Mouse (Mus musculus): ENCODE measurements around the gene Tnni1.

The Tnni1 gene

DNA sequence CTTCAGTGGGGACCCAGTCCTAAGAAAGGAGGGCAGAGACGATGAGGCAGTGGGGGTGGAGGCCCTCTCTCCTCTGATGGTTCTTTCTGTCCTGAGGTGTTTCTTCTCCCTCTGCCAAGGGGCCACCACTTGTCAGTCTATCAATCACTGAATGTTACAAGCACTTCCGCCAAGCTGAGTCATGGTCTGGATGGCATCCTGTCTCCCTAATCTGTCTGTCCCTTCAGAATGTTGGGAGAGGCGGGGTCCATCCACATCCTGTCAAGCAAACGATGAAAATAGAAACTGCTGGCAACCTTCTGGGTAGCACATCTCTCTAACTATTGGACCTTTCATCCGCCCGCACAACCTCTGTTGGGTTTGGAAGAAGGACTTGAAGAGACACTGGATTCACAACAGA is 65.2 kb downstream of the Tnni1 start:
- DNase-seq (ENCODE audit: low spot score), result no peak

- DNase-seq (ENCODE audit: low spot score), result no peak
Observed at GRCm38 (mm10) chr1:135846632-135847031, 67.4 kb downstream of the Tnni1 start.

DNA sequence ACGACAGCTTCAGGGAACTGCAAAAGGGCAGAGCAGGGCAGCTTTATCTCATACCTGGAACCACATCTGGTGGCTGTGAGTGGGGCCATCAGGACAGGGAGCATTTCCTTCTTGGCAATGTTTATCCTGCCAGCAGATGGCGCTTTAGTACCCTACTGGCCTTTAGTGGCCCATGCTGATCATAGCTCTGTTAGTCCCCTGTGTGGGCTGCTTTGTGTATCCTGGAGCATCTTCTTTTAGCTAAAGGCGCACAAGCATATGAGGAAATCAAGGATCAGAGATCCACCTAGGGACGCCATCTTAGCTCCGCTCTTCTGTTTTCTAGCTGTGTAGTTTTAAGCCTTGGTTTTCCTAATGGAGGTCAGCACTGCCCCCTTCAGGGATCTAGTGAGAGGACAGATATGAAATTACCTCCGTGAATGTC is 67.9 kb downstream of the Tnni1 start:
- no peak for DNase-seq (ENCODE audit: low spot score)

DNA sequence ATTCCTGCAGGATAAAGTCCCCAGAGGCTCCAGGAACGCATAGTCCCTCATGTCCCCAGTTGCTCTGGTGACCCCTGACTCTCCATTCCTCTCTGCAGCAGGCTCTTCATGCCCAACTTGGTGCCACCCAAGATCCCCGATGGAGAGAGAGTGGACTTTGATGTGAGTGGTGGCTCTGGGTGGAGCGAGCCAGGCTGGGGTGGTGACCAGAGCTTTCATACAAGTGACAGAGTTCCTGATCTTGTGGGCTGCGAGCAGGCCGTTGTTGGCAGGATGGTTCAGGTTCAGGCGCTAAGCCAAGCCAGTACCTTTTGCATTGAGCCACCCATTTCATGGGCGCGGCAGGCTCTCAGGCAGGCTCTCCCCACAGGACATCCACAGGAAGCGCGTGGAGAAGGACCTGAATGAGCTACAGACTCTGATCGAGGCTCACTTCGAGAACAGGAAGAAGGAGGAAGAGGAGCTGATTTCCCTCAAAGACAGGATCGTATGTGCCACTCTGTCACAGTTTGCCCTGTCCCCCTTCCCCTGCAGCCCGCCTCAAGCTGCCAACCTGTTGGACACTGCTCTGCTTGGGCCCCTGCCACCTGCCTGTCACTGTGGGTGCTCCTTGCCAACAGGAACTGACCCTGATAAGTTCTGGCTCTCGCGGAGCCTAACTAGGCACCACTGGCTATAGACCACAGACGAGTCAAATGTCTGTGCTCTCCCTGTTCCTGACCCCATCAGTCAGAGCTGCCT is 68.5 kb downstream of the Tnni1 start:
- no peak for DNase-seq (ENCODE audit: low spot score)

DNA sequence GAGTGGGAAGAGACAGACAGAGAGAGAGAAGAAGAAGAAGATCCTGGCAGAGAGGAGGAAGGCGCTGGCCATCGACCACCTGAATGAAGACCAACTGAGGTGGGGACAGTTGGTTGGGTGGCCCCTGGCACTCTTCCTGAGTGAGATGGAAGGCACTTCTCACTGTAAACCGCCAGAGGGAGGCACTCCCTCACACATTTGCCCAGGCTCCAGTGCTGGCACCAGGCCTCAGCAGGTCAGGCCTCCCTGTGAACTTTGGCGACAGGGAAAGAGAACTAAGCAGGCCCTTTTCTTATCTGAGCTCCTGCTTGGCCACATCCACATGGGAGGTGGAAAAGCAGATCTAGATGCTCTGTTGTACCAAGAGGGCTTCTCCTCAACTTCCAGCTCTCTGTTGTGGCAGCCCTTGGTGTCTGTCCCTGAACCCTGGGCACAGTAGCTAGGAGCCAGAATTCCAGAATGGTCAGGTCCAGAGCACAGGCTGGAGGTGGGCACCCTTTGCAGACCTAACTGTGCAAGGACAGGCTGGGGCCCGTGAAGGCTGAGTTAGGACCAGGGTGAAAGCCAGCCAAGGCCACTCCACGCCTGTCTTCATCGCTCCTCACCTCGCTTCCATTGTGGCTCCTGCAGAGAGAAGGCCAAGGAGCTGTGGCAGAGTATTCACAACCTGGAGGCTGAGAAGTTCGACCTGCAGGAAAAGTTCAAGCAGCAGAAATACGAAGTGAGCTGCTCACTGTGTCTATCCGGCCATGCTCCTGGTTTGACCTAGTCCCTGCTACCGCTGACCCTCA is 71.7 kb downstream of the Tnni1 start:
- peak; percentile 51 for DNase-seq (ENCODE audit: low spot score)

GRCm38 (mm10) chr1:135852044-135852756 is 73.0 kb downstream of the Tnni1 start:
- no peak for DNase-seq (ENCODE audit: low spot score)

DNA sequence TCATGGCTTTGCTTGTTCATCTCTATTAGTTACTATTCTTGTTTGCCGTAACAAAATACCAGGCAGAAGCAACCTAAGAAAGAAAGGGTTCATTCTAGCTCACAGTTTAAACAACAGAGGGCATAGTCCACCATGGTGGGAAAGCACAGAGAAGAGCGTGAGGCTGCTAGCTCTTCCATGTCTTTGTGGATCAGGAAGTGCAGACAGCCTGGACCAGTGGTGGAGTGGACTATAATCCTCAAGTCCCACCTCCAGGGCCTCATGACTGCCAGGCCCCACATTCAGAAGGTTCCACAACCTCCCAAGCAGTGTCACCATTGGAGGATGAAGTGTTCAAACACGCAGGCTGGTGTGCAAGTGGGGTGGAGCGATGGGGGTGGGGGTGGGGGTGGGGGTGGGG is 74.0 kb downstream of the Tnni1 start:
- DNase-seq (ENCODE audit: low spot score), result no peak

DNA sequence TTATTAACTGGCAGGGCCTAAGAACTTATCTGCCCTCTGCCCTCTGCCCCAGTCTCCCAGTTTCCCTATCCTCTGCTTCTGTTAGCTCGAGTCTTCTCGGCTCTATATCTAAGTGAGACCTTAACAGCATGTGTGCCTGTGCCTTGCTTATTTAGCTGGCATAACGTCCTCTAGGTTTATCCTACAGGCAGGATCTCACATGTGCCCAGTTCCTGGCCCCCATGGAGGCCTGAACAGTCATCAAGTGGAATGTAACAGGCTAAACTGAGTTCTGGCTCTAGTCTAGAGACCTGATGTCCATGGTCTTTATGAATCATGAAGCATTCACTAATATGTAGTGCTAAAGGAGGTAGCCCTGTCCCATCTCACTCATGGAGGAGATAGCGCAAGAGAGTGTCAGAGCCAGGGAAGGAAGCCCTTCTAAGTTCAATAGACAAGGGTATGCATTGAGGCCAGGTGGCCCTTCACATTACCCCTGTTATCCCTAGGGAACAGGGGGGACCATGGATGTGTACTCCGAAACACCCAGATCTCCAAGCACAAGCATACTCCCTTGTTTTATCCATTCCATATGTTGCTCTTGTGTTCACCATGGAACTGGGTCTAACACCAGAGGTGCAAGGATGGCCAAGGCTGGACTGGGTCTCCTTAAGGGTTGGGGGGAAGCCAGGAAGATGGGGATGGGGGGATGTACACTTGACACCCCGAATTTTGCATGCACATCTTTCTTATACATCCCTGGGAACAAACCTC is 75.5 kb downstream of the Tnni1 start:
- DNase-seq (ENCODE audit: low spot score), result no peak

GRCm38 (mm10) chr1:135855344-135855687 is 76.1 kb downstream of the Tnni1 start:
- no peak for DNase-seq (ENCODE audit: low spot score)

GRCm38 (mm10) chr1:135856070-135856469 is 76.8 kb downstream of the Tnni1 start:
- DNase-seq (ENCODE audit: low spot score), result no peak

- DNase-seq (ENCODE audit: low spot score), result no peak
Observed at GRCm38 (mm10) chr1:135857137-135857775, 78.0 kb downstream of the Tnni1 start.

DNA sequence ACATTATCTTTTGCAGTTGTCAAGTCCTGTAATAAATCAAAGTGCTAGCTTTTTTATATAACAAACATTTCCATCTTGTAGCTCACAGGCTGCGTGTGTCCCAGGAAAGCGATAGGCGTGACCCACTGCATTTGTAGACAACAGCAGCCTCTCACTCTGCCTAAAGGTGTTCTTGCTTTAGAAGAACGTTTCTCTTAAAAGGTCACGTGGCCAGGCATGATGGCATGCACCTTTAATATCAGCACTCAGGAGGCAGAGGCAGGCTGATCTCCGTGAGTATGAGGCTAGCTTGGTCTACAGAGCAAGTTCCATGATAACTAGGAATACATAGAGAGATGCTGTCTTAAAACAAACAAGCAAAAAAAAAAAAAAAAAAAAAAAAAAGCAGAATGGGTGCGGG is 79.3 kb downstream of the Tnni1 start:
- no peak for DNase-seq (ENCODE audit: low spot score)
